ENCODE assay signal across 7 mouse cellular contexts in the genomic region with DNA sequence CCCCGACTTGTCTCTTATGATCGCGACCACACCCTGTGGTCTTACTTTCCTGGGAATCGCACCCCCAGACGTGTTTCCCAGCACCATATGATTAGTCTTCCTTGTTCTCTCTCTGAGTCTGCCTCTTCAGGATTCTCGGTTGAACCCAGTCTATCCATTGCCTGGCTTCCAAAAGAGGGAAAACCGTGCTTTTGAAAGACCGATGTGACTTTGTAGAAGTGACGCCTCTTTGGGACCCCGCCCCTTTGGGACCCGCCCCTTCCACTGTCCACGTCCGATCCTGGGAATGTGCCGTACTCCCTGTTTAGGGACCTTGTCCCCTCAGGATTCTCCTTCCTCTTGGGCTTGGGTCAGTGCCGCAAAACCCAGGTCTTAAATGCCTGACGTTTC. TPM values are rescaled to one million over a fixed set of nuclear protein-coding genes. Genes with fewer than 3 reads are reported as not detected.
DNase-seq lines count a peak whose midpoint lies in the region; ATAC-seq and TF ChIP-seq lines count a peak whose summit lies in the region.

No protein-coding gene starts in this region.

- no peaks in the 10 kb centered on the region for H3K27me3 ChIP-seq in intestine, postnatal 0 days (replicated peaks; ENCODE audit: control insufficient read depth, insufficient read depth, low read length)
- H3K27me3 ChIP-seq in liver, postnatal 0 days (ENCODE audit: insufficient read depth, low read length): no peaks in the 10 kb centered on the region

- peak overlapping the region; percentile 97 for H3K27ac ChIP-seq in intestine, postnatal 0 days (ENCODE audit: low read depth, low read length)
- H3K27ac ChIP-seq in liver, postnatal 0 days (ENCODE audit: low read depth): peak overlapping the region; percentile 97
- peak overlapping the region; percentile 68 for H3K27ac ChIP-seq in olfactory bulb, adult 2 months (ENCODE audit: insufficient read depth, low read depth, low read length)

- peak overlapping the region; percentile 86 for H3K4me2 ChIP-seq in intestine, postnatal 0 days (replicated peaks; ENCODE audit: low read depth)
- H3K4me2 ChIP-seq in liver, postnatal 0 days (ENCODE audit: low read depth, low read length): peak overlapping the region; percentile 96

- peaks cover 31% of the 10 kb centered on the region for H3K36me3 ChIP-seq in intestine, postnatal 0 days (ENCODE audit: control insufficient read depth, insufficient read depth)
- H3K36me3 ChIP-seq in liver, postnatal 0 days (replicated peaks; ENCODE audit: insufficient read depth, low read length): peaks cover 32% of the 10 kb centered on the region

- TF ChIP-seq CTCF in intestine, postnatal 0 days (IDR thresholded peaks at IDR 0.05; ENCODE audit: low read depth): no peak
- no peak for TF ChIP-seq CTCF in liver, postnatal 0 days (IDR thresholded peaks at IDR 0.05; ENCODE audit: low read depth)
- no peak for TF ChIP-seq CTCF in olfactory bulb, adult 2 months (IDR thresholded peaks at IDR 0.05; ENCODE audit: insufficient read depth, low read depth, low read length)

- ATAC-seq in intestine, postnatal 0 days: peak; percentile 47
- peak; percentile 44 for ATAC-seq in liver, postnatal 0 days

- H3K9ac ChIP-seq in intestine, postnatal 0 days (ENCODE audit: low read depth, low read length): peak overlapping the region; percentile 83
- H3K9ac ChIP-seq in liver, postnatal 0 days (replicated peaks): peak overlapping the region; percentile 73

- TF ChIP-seq POLR2A in olfactory bulb, adult 2 months (IDR thresholded peaks at IDR 0.05; ENCODE audit: insufficient read depth, low read depth, low read length): peak; percentile 14; the same call in 1 of the 2 replicates

- DNase-seq in ZHBTc4 (ENCODE audit: low read depth, low spot score): peak; percentile 89
- peak; percentile 89 for DNase-seq in embryo, embryonic 10.5 days (ENCODE audit: low spot score)
- DNase-seq in heart, adult 11 months: peak; percentile 99
- DNase-seq in liver, postnatal 0 days: peak; percentile 88
- no peak for DNase-seq in right cerebral cortex, postnatal 25 days

- H3K4me1 ChIP-seq in intestine, postnatal 0 days (replicated peaks; ENCODE audit: control insufficient read depth, insufficient read depth, low read length): peaks cover 9% of the 10 kb centered on the region
- H3K4me1 ChIP-seq in liver, postnatal 0 days (ENCODE audit: insufficient read depth): peaks cover 47% of the 10 kb centered on the region
- peaks cover 17% of the 10 kb centered on the region for H3K4me1 ChIP-seq in olfactory bulb, adult 2 months (ENCODE audit: control insufficient read depth, insufficient read depth, low read length)

- H3K4me3 ChIP-seq in intestine, postnatal 0 days (ENCODE audit: low read depth, low read length): peak overlapping the region; percentile 76
- H3K4me3 ChIP-seq in liver, postnatal 0 days (ENCODE audit: low read depth, low read length): peak overlapping the region; percentile 67
- H3K4me3 ChIP-seq in olfactory bulb, adult 2 months (ENCODE audit: insufficient read depth, low read depth, low read length): peak overlapping the region; percentile 61

- under 1% methylated on average over 16 of the region's 16 CpGs for WGBS in intestine, postnatal 0 days
- 0% methylated on average over 16 of the region's 16 CpGs for WGBS in liver, postnatal 0 days (ENCODE audit: insufficient replicate concordance)
- whole genome bisulfite sequencing in olfactory bulb, adult 2 months: under 1% methylated on average over 16 of the region's 16 CpGs

- no peak for TF ChIP-seq EP300 in liver, postnatal 0 days (IDR thresholded peaks at IDR 0.05; ENCODE audit: low read depth)

- no peaks in the 10 kb centered on the region for H3K9me3 ChIP-seq in intestine, postnatal 0 days (ENCODE audit: control insufficient read depth)
- no peaks in the 10 kb centered on the region for H3K9me3 ChIP-seq in liver, postnatal 0 days (ENCODE audit: low read length)

RNA-seq across cellular contexts. Expression of a gene that starts 0.6 kb away (rescaled TPM):
- polyA plus RNA-seq in intestine, postnatal 0 days (2015; fragmentation: Nextera tagmentation; extraction: Ambion mirVana): 43.4 and 48.6 TPM in 2 replicates
- 23.8 and 24.7 TPM in 2 replicates for polyA plus RNA-seq in liver, postnatal 0 days (2015; fragmentation: Nextera tagmentation; extraction: Ambion mirVana)
- polyA plus RNA-seq in olfactory bulb, adult 2 months (2012; ENCODE audit: insufficient read depth, insufficient read length, low replicate concordance, missing spikeins): not detected in 2 replicates

RNA-seq across cellular contexts. Expression of a gene that starts 0.7 kb away (rescaled TPM):
- 106 and 118 TPM in 2 replicates for polyA plus RNA-seq in intestine, postnatal 0 days (2015; fragmentation: Nextera tagmentation; extraction: Ambion mirVana)
- 130 and 141 TPM in 2 replicates for polyA plus RNA-seq in liver, postnatal 0 days (2015; fragmentation: Nextera tagmentation; extraction: Ambion mirVana)
- polyA plus RNA-seq in olfactory bulb, adult 2 months (2012; ENCODE audit: insufficient read depth, insufficient read length, low replicate concordance, missing spikeins): not detected in 2 replicates

RNA-seq across cellular contexts. Expression of a gene that starts 7.2 kb away (rescaled TPM):
- polyA plus RNA-seq in intestine, postnatal 0 days (2015; fragmentation: Nextera tagmentation; extraction: Ambion mirVana): 29.2 and 32.1 TPM in 2 replicates
- polyA plus RNA-seq in liver, postnatal 0 days (2015; fragmentation: Nextera tagmentation; extraction: Ambion mirVana): 18.8 and 20.0 TPM in 2 replicates
- polyA plus RNA-seq in olfactory bulb, adult 2 months (2012; ENCODE audit: insufficient read depth, insufficient read length, low replicate concordance, missing spikeins): not detected in 2 replicates

RNA-seq across cellular contexts. Expression of a gene that starts 11.2 kb away (rescaled TPM):
- 17.1 and 17.5 TPM in 2 replicates for polyA plus RNA-seq in intestine, postnatal 0 days (2015; fragmentation: Nextera tagmentation; extraction: Ambion mirVana)
- polyA plus RNA-seq in liver, postnatal 0 days (2015; fragmentation: Nextera tagmentation; extraction: Ambion mirVana): 5.9 and 6.9 TPM in 2 replicates
- not detected in 2 replicates for polyA plus RNA-seq in olfactory bulb, adult 2 months (2012; ENCODE audit: insufficient read depth, insufficient read length, low replicate concordance, missing spikeins)

RNA-seq across cellular contexts. Expression of a gene that starts 16.3 kb away (rescaled TPM):
- not detected in 2 replicates for polyA plus RNA-seq in intestine, postnatal 0 days (2015; fragmentation: Nextera tagmentation; extraction: Ambion mirVana)
- not detected in 2 replicates for polyA plus RNA-seq in liver, postnatal 0 days (2015; fragmentation: Nextera tagmentation; extraction: Ambion mirVana)
- not detected in 2 replicates for polyA plus RNA-seq in olfactory bulb, adult 2 months (2012; ENCODE audit: insufficient read depth, insufficient read length, low replicate concordance, missing spikeins)

Comparison
In these comparisons a context has a peak if more than half of its experiments do, and no peak if none do; other contexts are left out.
1. RNA of a gene that starts 0.6 kb away (polyA plus RNA-seq): 43.4 to 48.6 TPM in intestine, postnatal 0 days and 23.8 to 24.7 TPM in liver, postnatal 0 days; not detected in olfactory bulb, adult 2 months; every median in the first group is over 10 times any median in the second.
2. RNA of a gene that starts 0.7 kb away (polyA plus RNA-seq): 130 to 141 TPM in liver, postnatal 0 days and 106 to 118 TPM in intestine, postnatal 0 days; not detected in olfactory bulb, adult 2 months; every median in the first group is over 100 times any median in the second.
3. RNA of a gene that starts 7.2 kb away (polyA plus RNA-seq): 29.2 to 32.1 TPM in intestine, postnatal 0 days and 18.8 to 20.0 TPM in liver, postnatal 0 days; not detected in olfactory bulb, adult 2 months; every median in the first group is over 10 times any median in the second.
4. Peak in every context shown above with its lines, with median percentiles within 50 percentile points of each other: H3K27ac ChIP-seq and H3K4me3 ChIP-seq.